ENCODE assay signal across 17 mouse cellular contexts in genomic region chr19:37544476-37544875, GRCm38 (mm10). TPM values are rescaled to one million over a fixed set of nuclear protein-coding genes. Genes with fewer than 3 reads are reported as not detected.
DNase-seq lines count a peak whose midpoint lies in the region; ATAC-seq lines count a peak whose summit lies in the region.
"Had no signal": no experiment of that assay in that cellular context is flagged by ENCODE, and none has a peak within 500 bp of the region (broad histone marks: within the 10 kb centered on the region; RNA-seq: fewer than 3 reads in every experiment).

No protein-coding gene starts in this region.

- intact Hi-C loops in heart, postnatal 10 days (cut with DNase I): loop anchor here (2.0 kb wide), 1 partner anchor 18 kb away; no protein-coding TSS in a partner anchor

- H3K4me2 ChIP-seq in liver, embryonic 12.5 days: peak overlapping the region; percentile 60
- no peak overlapping the region for H3K4me2 ChIP-seq in intestine, embryonic 15.5 days (replicated peaks)
- H3K4me2 ChIP-seq: embryonic facial prominence, embryonic 13.5 days; forebrain, embryonic 12.5 days; hindbrain, embryonic 12.5 days had no signal

- no peak overlapping the region for H3K4me3 ChIP-seq in liver, embryonic 12.5 days
- no peak overlapping the region for H3K4me3 ChIP-seq in intestine, embryonic 15.5 days (replicated peaks)
- H3K4me3 ChIP-seq: embryonic facial prominence, embryonic 13.5 days; forebrain, embryonic 12.5 days; heart, embryonic 13.5 days; hindbrain, embryonic 12.5 days had no signal

- H3K27me3 ChIP-seq in liver, embryonic 12.5 days (replicated peaks): 0 out of 2 replicates have a peak, but pooled peaks cover 22% of the 10 kb centered on the region
- no peaks in the 10 kb centered on the region for H3K27me3 ChIP-seq in intestine, embryonic 15.5 days (replicated peaks)

- peaks cover 44% of the 10 kb centered on the region for H3K4me1 ChIP-seq in liver, embryonic 12.5 days
- H3K4me1 ChIP-seq in intestine, embryonic 15.5 days (replicated peaks): no peaks in the 10 kb centered on the region; the same call in 1 of the 2 replicates
- H3K4me1 ChIP-seq: embryonic facial prominence, embryonic 13.5 days; forebrain, embryonic 12.5 days; hindbrain, embryonic 12.5 days had no signal

- H3K9ac ChIP-seq in liver, embryonic 12.5 days: no peak overlapping the region
- H3K9ac ChIP-seq in intestine, embryonic 15.5 days: no peak overlapping the region
- H3K9ac ChIP-seq: embryonic facial prominence, embryonic 13.5 days; forebrain, embryonic 12.5 days; heart, embryonic 13.5 days; hindbrain, embryonic 12.5 days had no signal

- WGBS in liver, embryonic 12.5 days (ENCODE audit: insufficient replicate concordance): 90% methylated on average over 9 of the region's 9 CpGs
- WGBS in intestine, embryonic 15.5 days: 82% methylated on average over 9 of the region's 9 CpGs

- peak; percentile 87 for DNase-seq in heart, adult 11 months
- DNase-seq in heart, postnatal 10 days: no peak
- no peak for DNase-seq in liver
- peak; percentile 13 for DNase-seq in yolk sac, embryonic 10.5 days (ENCODE audit: low spot score)
- DNase-seq in thymus, postnatal 0 days (ENCODE audit: low spot score): no peak
- DNase-seq: cerebellum, adult 18-20 months; cerebellum, adult 9-11 months; cerebellum, postnatal 36 days; gastrocnemius, postnatal 14 days had no signal

- no peaks in the 10 kb centered on the region for H3K9me3 ChIP-seq in liver, embryonic 12.5 days (replicated peaks)
- no peaks in the 10 kb centered on the region for H3K9me3 ChIP-seq in intestine, embryonic 15.5 days
- H3K9me3 ChIP-seq: embryonic facial prominence, embryonic 13.5 days; forebrain, embryonic 12.5 days; hindbrain, embryonic 12.5 days had no signal

- H3K36me3 ChIP-seq in liver, embryonic 12.5 days: no peaks in the 10 kb centered on the region
- H3K36me3 ChIP-seq in intestine, embryonic 15.5 days: no peaks in the 10 kb centered on the region
- H3K36me3 ChIP-seq: embryonic facial prominence, embryonic 13.5 days; forebrain, embryonic 12.5 days; heart, embryonic 13.5 days; hindbrain, embryonic 12.5 days had no signal

- no peak for ATAC-seq in liver, embryonic 12.5 days
- peak; percentile 44; the same call in 1 of the 2 replicates for ATAC-seq in intestine, embryonic 15.5 days
- ATAC-seq: forebrain, embryonic 16.5 days; hindbrain, embryonic 16.5 days had no signal

- no peak overlapping the region for H3K27ac ChIP-seq in liver, embryonic 12.5 days
- no peak overlapping the region for H3K27ac ChIP-seq in intestine, embryonic 15.5 days
- H3K27ac ChIP-seq: embryonic facial prominence, embryonic 13.5 days; forebrain, embryonic 12.5 days; heart, embryonic 13.5 days; hindbrain, embryonic 12.5 days had no signal

RNA-seq across cellular contexts. Expression of gene Exoc6, which starts 5.7 kb away (rescaled TPM):
- 10 to 100 TPM; 28.0 to 29.4 TPM for total RNA-seq in heart, postnatal 10 days (2021)
- polyA plus RNA-seq in liver, embryonic 12.5 days (2016; fragmentation: Nextera tagmentation; extraction: Ambion mirVana): 45.1 and 47.0 TPM in 2 replicates
- 17.8 and 18.9 TPM in 2 replicates for polyA plus RNA-seq in intestine, embryonic 15.5 days (2015; fragmentation: Nextera tagmentation; extraction: Ambion mirVana)
- 16.5 and 16.8 TPM in 2 replicates for polyA plus RNA-seq in thymus, postnatal 0 days (2015; fragmentation: Nextera tagmentation; extraction: Ambion mirVana)

Comparison
In these comparisons a context has a peak if more than half of its experiments do, and no peak if none do; other contexts are left out.
1. DNase-seq: peak in heart, adult 11 months (single experiment) and yolk sac, embryonic 10.5 days (single experiment); none in heart, postnatal 10 days (0 of 2), liver (single experiment) and thymus, postnatal 0 days (single experiment).